Mouse (Mus musculus) embryonic fibroblast, embryonic 13.5 days (primary cell): ENCODE measurements around the gene Klrb1b.

ENCODE experiments used
- CTCF ChIP-seq: IDR thresholded peaks from 2 replicates; pipeline ENCODE4 v1.5.1; 2011; ENCODE audit warnings: mild to moderate bottlenecking, control low read depth, low read length, moderate library complexity, borderline replicate concordance; ENCODE audit not compliant: insufficient read depth
- POLR2A ChIP-seq: IDR thresholded peaks from 2 replicates; pipeline ENCODE4 v1.6.1; 2011; ENCODE audit warnings: low read depth, mild to moderate bottlenecking, control low read depth, low read length, moderate library complexity

GRCm38 (mm10) chr6:128797936-128798771 is 28.0 kb downstream of the Klrb1b start:
- TF ChIP-seq CTCF, result no peak
- no peak for TF ChIP-seq POLR2A
